Mouse (Mus musculus) spleen, postnatal 36 days (tissue): ENCODE data around the gene Zfp51.
"Not testable (repeated sequence)": the region's sequence is repeated elsewhere in the genome, so short reads cannot be mapped to it uniquely, and the experiment has no call there.

Experiments
- DNase-seq, 2 experiments: peaks; one replicate each; pipeline ENCODE4 v3.0.0; 2022; ENCODE audit warnings: low spot score in 2 of 2, mixed read lengths in 1 of 2

Zfp51 gene

DNA sequence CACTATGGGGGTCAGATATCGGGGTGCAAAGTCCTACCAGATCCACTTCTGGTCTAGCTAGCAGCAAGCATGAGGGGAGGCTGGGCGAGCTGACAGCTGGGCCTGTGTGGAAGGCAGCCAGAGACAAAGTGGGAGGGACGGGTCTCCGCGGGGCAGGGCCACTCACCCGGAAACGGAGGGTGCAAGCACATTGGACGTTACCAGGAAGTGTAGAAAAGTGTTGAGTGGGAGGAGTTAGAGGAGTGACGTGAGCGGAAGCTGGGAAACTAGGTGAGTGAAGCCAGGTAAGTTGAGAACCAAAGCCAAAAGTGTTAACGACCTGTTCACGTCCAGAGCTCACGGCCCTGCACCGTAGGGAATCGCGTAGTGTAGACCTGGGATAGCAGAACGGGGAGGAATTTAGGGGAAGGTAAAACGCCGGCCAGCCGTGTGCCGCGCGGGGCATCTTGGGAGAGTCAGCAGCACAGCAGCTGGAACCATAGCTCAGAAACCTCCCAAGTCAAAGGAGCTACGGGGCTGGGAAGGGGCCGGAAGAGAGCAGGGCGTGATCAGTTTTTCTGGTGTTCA lies at the start of gene Zfp51:
Gene Zfp51 (plus strand): TSS at position 237 of the 567 bp plus-strand sequence.
- DNase-seq: peak; percentile 95

DNA sequence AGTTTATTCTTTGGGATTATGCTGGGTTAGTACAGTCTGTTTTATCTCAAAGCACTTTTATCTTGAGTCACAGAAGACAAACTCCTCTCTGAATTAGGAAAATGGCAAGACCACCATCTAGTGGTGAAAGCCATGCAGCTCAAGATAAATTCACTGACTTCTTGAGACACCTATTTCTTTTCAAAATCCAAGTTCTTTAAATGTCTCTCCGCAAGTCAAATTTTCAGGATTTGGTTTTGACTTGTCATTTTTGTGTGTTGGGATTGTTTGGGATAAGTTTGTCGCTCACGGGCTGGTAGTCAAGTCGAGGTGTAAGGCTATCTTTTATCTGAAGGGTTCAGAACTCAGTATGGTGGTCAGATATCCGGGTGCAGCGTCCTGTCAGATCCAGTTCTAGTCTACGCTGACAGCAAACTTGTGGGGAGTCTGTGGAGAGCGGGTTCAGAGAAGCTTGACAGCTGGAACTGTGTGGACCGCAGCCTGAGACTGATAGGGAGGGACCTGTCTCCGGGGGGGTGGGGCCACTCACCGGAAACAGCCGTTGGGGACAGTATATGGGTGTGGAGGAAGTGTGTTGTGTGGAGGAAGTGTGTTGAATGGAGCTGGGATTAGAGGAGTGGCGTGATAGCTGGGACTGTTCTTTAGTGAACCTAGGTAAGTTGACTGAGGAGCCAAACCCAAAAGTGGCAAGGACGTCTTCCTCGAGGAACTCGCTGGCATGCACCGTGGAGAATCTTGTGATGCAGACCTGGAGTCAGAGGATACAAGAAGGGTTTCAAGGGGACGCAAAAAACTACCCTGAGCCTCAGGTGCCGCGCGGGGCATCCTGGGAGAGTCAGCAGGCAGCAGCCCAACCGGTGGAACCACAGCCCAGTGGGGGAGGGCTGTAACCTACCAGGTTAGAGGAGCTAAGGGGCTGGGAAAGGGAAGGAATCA lies 27.2 kb upstream of the Zfp51 start, which contains the start of gene Zfp54:
Gene Zfp54 (plus strand): TSS at position 564 of the 936 bp plus-strand sequence.
- peak; percentile 73 to 77 for DNase-seq

DNA sequence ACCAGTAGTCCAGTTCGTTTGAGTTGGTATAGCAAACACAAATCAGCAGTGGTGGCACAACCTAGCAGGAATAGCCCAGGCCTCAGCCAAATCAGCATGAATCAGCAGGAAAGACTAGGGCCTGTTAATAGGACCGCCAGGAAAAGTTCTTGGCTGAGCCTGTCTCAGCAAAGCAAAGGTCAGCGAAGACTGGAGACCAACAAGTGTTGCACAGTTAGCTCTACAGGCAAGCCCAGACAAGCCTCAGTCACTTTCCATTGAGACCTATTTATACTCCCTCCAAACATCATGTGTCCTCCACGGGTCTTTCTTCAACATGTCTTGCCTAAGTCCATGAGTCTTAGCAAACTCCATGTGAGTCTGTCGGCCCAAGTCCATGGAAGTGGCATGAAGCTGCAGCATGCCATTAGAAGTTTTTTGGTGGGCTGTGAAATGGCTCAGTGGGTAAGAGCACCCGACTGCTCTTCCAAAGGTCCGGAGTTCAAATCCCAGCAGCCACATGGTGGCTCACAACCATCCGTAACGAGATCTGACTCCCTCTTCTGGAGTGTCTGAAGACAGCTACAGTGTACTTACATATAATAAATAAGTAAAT lies 11.3 kb upstream of the Zfp51 start:
- DNase-seq: not testable (repeated sequence)

DNA sequence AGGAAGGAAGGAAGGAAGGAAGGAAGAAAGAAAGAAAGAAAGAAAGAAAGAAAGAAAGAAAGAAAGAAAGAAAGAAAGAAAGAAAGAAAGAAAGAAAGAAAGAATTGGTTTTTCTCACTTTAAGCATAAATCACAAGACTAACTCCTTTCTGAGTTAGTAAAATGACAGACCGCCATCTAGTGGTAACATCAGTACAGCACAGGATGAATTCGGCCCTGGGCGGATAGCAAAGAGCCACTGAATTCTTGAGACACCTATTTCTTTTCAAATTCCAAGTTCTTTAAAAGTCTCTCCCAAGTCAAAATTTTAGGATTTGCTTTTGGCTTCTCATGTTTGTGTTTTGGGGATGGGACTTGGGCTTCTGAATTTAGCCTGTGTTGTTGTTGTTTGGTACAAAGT lies 505 bp upstream of the Zfp51 start:
- DNase-seq: peak; percentile 72 to 83

DNA sequence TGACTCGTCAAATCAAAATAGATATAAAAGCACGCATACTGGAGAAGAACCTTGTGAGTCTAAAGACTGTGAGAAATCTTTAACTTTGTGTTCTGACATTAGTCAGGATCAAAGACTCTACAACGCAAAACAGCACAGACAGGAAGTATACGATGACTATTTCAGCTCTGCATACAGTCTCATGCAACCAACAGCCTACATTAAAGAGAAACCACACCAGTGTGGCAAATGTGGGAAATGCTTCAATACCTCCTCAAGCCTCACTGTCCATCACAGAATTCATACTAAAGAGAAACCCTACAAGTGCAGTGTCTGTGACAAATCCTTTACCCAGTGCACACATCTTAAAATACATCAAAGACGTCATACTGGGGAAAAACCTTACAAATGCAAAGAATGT lies 13.4 kb downstream of the Zfp51 start:
- DNase-seq: peak in 1 of 2 experiments; percentile 10

DNA sequence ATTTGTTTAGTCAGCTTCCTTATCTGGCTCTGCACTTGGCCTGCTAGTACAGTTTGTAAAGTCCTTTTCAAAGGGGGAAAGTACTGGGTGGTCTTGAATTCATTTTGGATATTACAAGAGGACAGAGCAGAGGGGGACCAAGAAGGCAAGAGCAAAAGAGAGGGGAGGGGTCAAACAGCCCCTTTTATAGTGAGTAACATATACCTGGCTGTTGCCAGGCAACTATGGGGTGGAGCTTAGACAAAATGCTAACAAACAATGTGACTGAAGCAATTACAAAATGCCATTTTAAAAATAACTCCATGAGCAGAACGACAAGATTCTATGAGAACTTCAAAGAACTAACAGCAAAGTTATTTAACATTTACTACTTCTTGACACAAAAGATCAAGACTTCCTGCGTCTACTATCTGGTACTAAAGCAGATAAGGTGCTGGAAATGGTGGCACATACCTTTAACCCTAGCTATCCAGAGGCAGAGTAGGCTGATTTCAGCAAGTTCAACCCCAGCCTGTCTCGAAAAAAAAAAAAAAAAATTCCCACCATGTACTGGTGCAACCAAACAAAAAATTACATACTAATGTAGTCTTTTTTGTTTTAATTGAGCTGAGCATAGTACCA lies 22.0 kb downstream of the Zfp51 start:
- no peak for DNase-seq

DNA sequence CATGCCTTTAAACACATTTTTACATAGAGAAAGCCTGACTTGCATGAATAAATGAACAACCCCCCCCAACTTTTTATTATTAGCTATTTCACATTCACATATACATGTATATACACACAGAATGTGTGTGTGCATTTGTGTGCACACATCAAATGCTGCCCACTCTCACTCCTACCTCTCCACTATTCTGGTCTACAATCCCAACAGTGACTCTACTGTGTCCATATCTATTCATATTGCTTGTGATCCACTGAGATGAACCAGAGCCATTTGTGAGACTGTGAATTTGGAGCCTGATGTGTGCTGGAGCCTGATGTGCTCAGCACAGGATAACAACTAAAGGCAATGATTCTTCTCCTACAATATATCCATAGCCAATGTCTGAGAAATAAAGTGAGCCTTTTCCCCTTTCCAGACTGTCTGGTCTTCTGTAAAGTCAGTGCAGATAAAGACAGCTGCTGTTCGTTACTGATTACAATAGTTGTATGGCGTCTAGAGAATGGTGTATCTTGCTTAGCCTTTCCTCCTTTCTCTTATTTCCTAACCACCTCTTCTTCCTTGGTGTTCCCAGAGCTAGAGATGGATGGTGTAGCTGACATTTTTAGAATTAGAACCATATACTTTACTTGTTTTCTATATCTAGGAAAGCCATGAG lies 22.6 kb downstream of the Zfp51 start:
- DNase-seq: no peak

DNA sequence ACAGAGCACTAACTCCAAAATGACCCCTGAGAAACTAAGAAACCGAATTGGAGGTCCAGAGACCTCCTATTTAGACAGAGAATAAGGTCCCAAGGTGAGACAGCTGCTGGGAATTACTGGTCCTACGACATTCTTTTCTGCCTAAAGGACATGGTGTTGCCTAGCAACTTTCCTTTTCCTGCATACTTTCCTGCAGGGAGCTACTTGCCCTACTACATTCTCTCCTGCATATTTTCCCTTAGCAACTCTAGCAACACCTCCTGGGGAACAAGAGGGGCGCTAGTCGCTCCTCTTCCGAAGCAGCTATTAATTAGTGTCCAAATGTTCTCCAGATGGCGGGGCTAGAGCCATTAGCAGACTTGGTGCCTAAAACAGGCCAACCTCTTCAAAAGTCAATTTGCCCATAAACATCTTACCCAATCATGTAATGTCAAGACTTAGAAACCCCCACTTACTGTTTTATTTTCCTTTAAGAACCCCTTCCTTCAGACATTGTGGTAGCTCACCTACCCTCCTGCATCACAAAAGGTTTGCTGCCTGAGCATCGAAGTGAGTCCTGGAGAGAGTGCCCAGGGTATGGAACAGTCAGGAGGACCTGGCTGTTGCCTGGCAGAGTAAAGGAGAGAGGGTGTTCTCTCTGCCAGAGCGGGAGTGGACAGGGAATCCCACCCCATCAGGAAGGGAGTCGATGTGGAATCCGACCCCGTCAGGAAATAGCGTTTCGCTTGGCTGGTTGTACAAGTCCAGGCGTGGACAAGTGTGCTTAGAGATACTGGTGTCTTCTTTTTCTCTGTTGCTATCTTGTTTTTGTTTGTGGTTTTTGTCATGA lies 23.4 kb downstream of the Zfp51 start:
- DNase-seq: no peak

DNA sequence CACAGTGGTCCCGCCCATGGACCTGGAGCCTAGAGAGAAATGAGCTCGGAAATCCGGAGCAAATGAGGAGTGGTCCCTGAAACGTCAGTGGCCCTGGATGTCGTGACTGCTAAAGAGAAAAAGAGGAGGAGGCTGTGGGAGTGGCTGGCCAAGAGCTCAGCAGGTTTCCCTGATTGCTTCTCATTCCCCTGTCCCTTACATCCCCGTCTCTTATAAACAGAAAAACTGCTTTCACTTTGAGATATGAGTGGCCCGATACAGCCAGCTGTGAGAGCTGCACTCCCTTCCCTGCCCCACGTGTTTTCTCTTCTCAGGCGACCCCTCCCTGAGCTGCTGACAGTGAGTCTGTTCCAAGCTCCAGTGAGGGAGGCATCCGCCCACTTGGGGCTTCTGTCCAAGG lies 24.6 kb downstream of the Zfp51 start:
- DNase-seq: not testable (repeated sequence)

DNA sequence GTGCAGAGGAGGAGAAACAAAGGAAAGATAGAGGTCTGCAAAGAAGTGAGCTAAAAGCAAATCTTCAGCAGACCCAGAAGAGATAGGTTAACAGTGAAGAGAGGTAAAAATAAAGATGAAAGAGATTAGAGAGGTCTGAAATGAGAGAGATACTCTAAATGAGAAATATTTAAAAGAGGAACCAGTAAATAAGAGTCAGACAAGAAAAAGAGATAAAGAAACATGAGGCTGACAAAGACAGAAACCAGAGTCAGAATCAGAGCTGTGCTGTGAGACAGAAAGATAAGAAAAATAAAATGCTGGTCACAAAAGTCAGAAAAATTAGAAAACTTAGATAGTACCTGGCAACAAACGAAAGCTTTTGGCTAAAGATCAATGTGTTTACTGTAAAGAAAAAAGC lies 25.1 kb downstream of the Zfp51 start:
- not testable (repeated sequence) for DNase-seq

DNA sequence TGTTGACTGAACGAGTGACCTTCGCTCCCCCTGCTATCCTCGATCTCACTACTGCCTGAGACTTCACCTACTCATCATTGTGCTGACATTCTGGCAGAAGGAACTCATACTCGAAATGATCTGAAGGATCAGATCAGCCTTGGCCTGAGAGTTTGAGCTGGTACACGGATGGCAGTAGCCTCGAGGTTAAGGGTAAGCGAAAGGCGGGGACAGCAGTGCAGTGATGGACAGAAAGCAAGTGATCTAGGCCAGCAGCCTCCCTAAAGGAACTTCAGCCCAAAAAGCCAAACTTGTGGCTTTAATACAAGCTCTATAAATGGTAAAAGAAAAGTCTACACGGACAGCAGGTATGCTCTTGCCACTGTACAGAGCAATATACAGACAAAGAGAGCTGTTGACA lies 26.2 kb downstream of the Zfp51 start:
- DNase-seq: not testable (repeated sequence)

DNA sequence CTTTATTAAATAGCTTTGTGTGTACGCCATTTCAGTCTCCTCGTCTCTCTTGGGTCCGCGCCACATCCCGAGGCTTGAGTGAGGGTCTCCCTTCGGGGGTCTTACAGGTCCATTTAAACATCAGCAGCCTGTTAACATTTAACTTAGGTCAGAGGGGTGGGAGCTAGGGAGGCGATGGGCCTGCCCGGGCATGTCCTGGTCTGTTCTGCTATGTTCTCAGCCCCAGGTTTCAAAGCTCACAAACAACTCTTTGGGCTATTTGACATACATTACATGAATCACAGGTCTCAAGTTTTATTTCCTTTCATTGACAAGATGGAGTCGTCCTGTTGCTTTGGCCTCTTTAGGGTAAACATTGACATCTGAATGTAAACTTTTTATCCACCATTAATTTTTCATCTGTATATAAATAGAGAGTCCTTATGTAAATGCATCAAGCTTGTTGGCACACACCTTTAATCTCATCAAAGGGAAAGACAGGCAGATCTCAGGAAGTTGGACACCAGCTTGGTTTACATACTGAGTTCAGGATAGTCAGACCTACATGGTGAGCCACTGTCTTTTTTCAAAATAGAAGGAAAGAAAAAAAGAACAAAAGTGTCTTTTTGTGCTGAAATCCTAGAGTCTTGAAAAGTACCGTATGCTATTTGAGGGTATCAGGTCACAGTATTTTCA lies 28.1 kb downstream of the Zfp51 start:
- not testable (repeated sequence) for DNase-seq

DNA sequence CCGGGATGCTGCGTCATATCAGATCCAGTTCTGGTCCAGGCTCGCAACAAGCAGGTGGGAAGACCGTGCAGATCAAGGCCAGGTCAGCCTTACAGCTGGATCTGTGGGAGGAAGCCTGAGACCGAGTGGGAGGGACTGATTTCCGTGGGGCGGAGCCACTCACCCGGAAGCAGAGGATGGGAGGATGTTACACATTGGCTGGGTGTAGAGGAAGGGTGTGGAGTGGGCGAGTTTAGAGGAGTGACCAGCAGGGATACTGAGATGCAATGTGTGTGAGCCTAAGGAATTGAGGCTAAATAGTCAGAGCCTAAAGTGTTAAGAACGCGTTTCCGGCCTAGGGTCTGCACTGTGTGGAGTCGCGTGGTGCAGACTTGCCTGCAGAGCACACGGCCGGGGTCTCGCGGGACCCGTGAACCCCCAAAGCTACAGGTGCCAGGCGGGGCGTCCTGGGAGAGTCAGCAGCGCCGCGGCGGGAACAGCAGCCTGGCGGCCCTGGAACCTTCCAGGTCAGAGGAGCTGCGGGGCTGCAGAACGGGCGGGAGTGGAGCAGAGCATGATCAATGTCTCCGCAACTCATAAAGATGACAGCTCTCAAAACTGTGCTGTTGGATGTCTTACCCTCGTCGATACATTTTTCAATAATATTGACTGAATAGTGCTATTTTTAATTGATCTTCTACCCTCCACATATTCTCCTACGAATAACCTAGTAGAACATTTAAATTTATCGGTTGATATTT lies 38.8 kb downstream of the Zfp51 start, which contains the start of gene Zfp53:
Gene Zfp53 (plus strand): TSS at position 239 of the 740 bp plus-strand sequence.
- DNase-seq: peak; percentile 90 to 91

DNA sequence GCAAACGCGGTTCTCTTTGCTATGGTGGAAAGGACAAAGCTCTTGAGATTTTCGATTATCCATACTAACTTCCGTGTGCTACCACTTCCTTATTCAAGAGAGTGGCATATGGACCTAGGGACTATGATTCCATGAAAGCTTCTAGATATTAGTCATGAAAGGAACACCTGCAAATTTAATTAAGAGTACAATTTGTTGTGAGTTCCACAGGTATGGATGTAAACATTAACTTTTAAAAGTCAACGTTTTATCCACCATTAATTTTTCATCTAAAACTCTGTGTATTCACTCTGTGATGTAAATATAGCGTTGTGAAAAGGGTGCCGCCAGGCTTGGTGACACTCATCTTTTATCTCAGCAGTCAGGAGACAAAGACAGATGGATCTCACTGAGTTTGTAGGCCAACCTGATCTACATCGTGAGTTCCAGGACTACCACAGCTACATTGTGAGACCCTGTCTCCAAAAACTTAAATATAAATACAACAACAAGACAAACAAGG lies 39.4 kb downstream of the Zfp51 start:
- DNase-seq: no peak

DNA sequence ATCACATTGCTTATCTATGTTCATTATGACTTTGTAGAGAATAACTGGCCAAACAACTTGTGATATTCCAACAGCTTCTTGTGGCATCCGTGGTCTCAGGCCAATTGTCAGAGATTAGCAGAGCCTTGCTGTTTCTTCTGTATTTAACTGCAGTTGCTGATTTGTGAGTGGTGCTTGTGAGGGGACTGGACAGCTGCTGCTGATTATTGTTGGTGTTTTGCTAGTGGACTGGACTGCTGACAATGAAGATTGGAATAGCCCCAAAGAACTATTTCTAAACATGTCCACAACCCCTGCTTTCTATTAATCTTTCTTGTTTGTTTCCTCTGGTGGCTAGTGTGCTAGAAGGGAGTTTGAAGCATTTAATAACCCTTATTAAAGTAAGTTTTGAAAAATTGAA lies 51.2 kb downstream of the Zfp51 start:
- DNase-seq: no peak

DNA sequence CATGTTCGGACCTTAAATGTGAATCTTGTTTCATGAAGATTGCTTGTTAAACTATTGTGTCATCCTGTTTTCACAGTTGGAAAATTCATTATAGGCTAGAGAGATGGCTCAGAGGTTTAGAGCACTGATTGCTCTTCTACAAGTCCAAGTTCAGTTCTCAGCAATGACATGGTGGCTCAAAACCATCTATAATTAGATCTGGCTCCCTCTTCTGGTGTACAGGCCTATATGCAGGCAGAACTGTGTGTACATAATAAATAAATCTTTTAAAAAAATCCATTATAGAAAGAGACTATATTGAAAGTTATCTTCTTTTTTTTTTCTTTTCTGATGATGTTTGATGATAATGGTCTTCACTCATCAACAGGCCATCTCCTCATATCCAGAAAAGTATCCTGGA lies 54.4 kb downstream of the Zfp51 start:
- no peak for DNase-seq

DNA sequence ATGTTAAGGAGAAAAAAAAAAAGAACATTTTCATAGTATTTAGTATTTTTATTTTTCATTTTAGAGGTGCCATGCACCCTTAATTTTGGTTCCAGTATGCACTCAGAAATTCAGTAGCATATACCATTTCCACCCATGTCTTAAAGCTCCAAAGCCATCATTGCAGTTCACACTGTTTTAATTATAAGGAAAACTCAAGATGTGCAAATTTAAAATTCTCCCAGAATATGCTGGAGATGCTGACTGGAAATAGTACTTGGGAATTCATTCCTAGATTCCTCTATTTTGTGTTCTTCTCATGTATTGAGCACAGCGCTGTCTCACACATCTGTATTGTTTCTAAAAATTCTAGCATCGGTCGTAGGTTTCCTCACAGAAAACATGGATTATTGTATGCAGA lies 56.1 kb downstream of the Zfp51 start:
- no peak for DNase-seq

DNA sequence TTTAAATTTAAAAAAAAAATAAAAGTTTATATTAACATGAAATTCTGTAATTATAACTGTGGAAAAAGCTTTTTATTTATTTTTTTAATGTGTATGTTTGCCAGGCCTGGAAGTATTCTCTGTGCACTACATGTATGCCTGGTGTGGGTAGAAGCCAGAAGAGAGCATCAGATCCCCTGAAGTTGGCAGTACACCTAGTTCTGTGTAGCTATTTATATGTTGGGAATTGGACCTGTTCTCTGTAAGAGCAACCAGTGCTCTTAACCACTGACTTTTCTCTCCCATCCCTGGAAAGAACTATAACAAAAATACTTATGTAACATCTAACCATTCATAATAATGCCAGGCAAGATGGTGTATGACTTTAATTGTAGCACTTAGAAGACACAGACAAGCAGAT lies 59.6 kb downstream of the Zfp51 start:
- no peak for DNase-seq
